Mouse (Mus musculus) induced T-regulatory cell, adult 2 months (primary cell): ENCODE data around the gene B3gnt2.

Source experiments
- DNase-seq: peaks from one replicate; pipeline ENCODE4 v3.0.0-alpha.2; 2012; ENCODE audit warnings: low read depth

The B3gnt2 gene

GRCm38 (mm10) chr11:22733936-22734335 is 126.8 kb downstream of the B3gnt2 start:
- DNase-seq = no peak

DNA sequence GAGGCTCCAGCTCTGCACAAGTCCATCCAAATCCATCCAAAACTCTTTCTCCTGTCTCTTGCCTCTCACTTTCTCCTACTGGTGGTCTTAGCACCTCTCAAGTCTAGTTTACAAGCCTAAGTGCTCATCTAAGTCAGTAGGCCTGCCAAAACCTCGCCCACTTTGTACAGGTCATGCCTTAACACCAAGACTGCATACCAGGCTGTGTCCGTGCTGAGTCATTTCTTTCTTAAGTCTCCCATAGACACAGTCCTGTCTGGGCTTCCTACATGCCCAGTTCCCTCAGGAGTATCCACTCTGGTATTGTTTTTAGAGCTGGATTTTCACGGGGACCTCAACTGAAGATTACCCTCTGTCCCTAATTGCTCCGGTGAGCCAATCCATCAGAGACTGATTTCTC is 127.9 kb downstream of the B3gnt2 start:
- DNase-seq = no peak

DNA sequence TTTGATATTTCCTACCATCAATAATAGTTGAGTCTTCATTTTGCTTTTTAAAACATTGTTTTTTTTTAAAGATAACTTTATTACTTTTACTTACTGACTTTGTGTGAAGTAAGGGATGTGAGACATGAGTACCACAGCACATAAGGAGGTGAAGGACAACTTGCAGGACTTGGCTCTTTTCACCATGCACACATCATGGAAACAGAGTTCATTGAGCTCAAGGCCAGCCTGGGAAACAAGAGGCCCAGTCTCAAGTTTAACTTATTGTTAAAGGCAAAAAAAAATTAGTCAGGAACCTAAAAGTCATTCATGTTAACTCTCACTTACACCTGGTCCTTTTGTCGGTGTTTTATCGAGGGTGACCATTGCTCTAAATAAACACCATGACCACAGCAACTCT is 137.7 kb downstream of the B3gnt2 start:
- DNase-seq = no peak

DNA sequence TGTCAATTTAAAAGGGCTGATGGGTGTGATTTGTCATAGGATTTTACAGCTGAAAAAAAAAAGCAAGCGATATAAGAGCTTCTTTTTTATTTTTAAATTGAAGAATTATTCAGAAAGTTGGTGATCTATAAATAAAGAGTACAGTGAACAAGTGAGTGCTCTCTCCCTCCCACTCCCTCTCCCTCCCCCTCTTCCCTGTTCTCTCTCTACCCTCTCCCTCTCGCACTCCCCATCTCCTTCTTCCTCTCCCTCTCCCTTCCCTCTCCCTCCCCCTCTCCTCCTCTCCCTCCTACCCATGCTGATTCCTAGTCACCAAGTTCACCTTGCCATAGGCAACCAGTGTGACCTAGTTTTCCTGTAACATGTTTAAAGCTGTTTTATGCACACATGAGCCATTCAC is 140.7 kb downstream of the B3gnt2 start:
- DNase-seq = no peak

- no peak for DNase-seq
Measured at GRCm38 (mm10) chr11:22719570-22719969, 141.2 kb downstream of the B3gnt2 start.

DNA sequence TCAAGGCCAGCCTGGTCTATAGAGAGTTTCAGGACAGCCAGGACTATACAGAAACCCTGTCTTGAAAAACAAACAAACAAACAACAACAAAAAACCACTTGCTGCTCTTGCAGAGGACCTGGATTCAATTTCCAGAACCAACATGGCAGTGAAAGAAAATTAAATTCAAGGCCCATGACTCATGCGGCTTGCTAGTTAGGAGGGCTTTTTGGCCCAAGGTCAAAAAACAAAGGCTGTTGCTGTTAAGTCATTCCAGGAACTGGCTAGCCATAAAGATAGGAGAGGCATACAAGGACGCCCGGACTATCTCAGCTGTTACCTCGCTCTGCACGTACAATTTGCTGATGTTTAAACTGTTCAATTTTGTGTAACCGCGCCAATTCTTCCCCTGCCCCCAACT is 142.7 kb downstream of the B3gnt2 start:
- DNase-seq = no peak

GRCm38 (mm10) chr11:22711327-22711726 is 149.4 kb downstream of the B3gnt2 start:
- no peak for DNase-seq

- DNase-seq = peak; percentile 79
Measured at GRCm38 (mm10) chr11:22710596-22710995, 150.2 kb downstream of the B3gnt2 start.
